In the genomic region with DNA sequence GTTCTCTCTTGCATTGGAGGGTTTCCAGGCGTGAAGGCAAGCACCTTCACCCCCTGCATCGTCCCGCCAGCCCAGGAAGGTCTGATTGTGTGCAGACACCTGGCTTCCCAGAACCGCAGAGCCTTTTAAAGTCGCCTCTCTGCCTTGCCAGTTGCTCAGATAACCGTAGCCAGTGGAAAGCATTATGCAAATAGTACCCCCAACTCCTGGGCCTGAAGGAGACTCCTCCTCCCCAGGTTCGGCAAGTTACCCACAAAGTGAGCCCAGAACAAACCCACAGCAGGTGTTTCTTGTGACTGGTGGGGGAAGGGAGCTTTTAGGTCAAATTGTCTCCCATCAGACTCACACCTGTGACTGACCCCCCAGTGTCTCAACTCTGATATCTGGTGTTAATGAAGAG, we compare ENCODE assay signal across 14 mouse cellular contexts. TPM values are rescaled to one million over a fixed set of nuclear protein-coding genes. Genes with fewer than 3 reads are reported as not detected.
A peak's percentile ranks its signal among the peaks of the same experiment; 100 is the strongest.
DNase-seq lines count a peak whose midpoint lies in the region; ATAC-seq and TF ChIP-seq lines count a peak whose summit lies in the region.
"Had no signal": no experiment of that assay in that cellular context is flagged by ENCODE, and none has a peak within 500 bp of the region (broad histone marks: within the 10 kb centered on the region; RNA-seq: fewer than 3 reads in every experiment).

No protein-coding gene starts in this region.

- TF ChIP-seq POLR2A in thymus, adult 2 months (IDR thresholded peaks at IDR 0.05; ENCODE audit: control insufficient read depth, extremely low read depth, insufficient read depth, low read length, poor library complexity): no peak

- H3K36me3 ChIP-seq in intestine, embryonic 14.5 days (ENCODE audit: control insufficient read depth, insufficient read depth, low read length): no peaks in the 10 kb centered on the region
- H3K36me3 ChIP-seq in intestine, embryonic 16.5 days (ENCODE audit: control insufficient read depth, insufficient read depth, low read length): no peaks in the 10 kb centered on the region
- no peaks in the 10 kb centered on the region for H3K36me3 ChIP-seq in thymus, adult 2 months (ENCODE audit: control insufficient read depth, insufficient read depth, low read length)
- H3K36me3 ChIP-seq in stomach, embryonic 14.5 days (ENCODE audit: control insufficient read depth, insufficient read depth, low read length): no peaks in the 10 kb centered on the region
- H3K36me3 ChIP-seq in liver, embryonic 12.5 days: no peaks in the 10 kb centered on the region
- H3K36me3 ChIP-seq: heart, embryonic 12.5 days; liver, embryonic 13.5 days had no signal

- no peak for TF ChIP-seq CTCF in thymus, adult 2 months (IDR thresholded peaks at IDR 0.05; ENCODE audit: borderline replicate concordance, control insufficient read depth, extremely low read depth, insufficient read depth, low read length, poor library complexity)

- 25% methylated on average over 7 of the region's 7 CpGs for WGBS in intestine, embryonic 14.5 days
- WGBS in intestine, embryonic 16.5 days: 29% methylated on average over 7 of the region's 7 CpGs
- WGBS in thymus, adult 2 months: 5% methylated on average over 7 of the region's 7 CpGs
- 21% methylated on average over 7 of the region's 7 CpGs for WGBS in stomach, embryonic 14.5 days
- 34% methylated on average over 7 of the region's 7 CpGs for whole genome bisulfite sequencing in liver, embryonic 12.5 days (ENCODE audit: insufficient replicate concordance)

- no peaks in the 10 kb centered on the region for H3K9me3 ChIP-seq in intestine, embryonic 14.5 days (ENCODE audit: control insufficient read depth, low read length)
- H3K9me3 ChIP-seq in intestine, embryonic 16.5 days (ENCODE audit: control insufficient read depth, low read length): no peaks in the 10 kb centered on the region
- no peaks in the 10 kb centered on the region for H3K9me3 ChIP-seq in stomach, embryonic 14.5 days (ENCODE audit: control insufficient read depth, low read depth, low read length)
- no peaks in the 10 kb centered on the region for H3K9me3 ChIP-seq in liver, embryonic 12.5 days (replicated peaks)
- H3K9me3 ChIP-seq: heart, embryonic 12.5 days; liver, embryonic 13.5 days had no signal

- H3K4me1 ChIP-seq in intestine, embryonic 14.5 days (replicated peaks; ENCODE audit: control insufficient read depth, insufficient read depth, low read length): peaks cover 30% of the 10 kb centered on the region
- peaks cover 6% of the 10 kb centered on the region; the same call in 1 of the 2 replicates for H3K4me1 ChIP-seq in intestine, embryonic 16.5 days (ENCODE audit: control insufficient read depth, insufficient read depth, low read length)
- H3K4me1 ChIP-seq in thymus, adult 2 months (replicated peaks; ENCODE audit: control insufficient read depth, insufficient read depth, low read length): peaks cover 37% of the 10 kb centered on the region
- H3K4me1 ChIP-seq in stomach, embryonic 14.5 days (ENCODE audit: control insufficient read depth, insufficient read depth, low read length): peaks cover 22% of the 10 kb centered on the region
- peaks cover 9% of the 10 kb centered on the region for H3K4me1 ChIP-seq in liver, embryonic 12.5 days

- no peak overlapping the region for H3K9ac ChIP-seq in intestine, embryonic 14.5 days (ENCODE audit: low read length)
- no peak overlapping the region for H3K9ac ChIP-seq in intestine, embryonic 16.5 days (ENCODE audit: low read depth, low read length)
- no peak overlapping the region for H3K9ac ChIP-seq in stomach, embryonic 14.5 days (replicated peaks; ENCODE audit: low read depth, low read length)
- no peak overlapping the region for H3K9ac ChIP-seq in liver, embryonic 12.5 days
- H3K9ac ChIP-seq: heart, embryonic 12.5 days; liver, embryonic 13.5 days had no signal

- no peak for ATAC-seq in intestine, embryonic 14.5 days (replicated peaks; ENCODE audit: low FRiP score, low TSS enrichment, low read depth)
- no peak for ATAC-seq in intestine, embryonic 16.5 days
- ATAC-seq in stomach, embryonic 14.5 days (ENCODE audit: insufficient number of reproducible peaks, insufficient read depth, low FRiP score, low read depth): no peak
- no peak for ATAC-seq in liver, embryonic 12.5 days
- ATAC-seq: activated CD4-positive, CD25-positive, alpha-beta regulatory T cell, adult 4 months had no signal

- H3K4me2 ChIP-seq in intestine, embryonic 14.5 days (ENCODE audit: low read length): no peak overlapping the region
- H3K4me2 ChIP-seq in intestine, embryonic 16.5 days (ENCODE audit: low read depth, low read length): no peak overlapping the region
- H3K4me2 ChIP-seq in stomach, embryonic 14.5 days (replicated peaks; ENCODE audit: low read depth, low read length): no peak overlapping the region
- H3K4me2 ChIP-seq in liver, embryonic 12.5 days: no peak overlapping the region
- H3K4me2 ChIP-seq: heart, embryonic 12.5 days; liver, embryonic 13.5 days had no signal

- peak overlapping the region; percentile 78 for H3K27ac ChIP-seq in intestine, embryonic 14.5 days (ENCODE audit: low read depth)
- no peak overlapping the region for H3K27ac ChIP-seq in intestine, embryonic 16.5 days (ENCODE audit: low read length)
- no peak overlapping the region for H3K27ac ChIP-seq in thymus, adult 2 months (ENCODE audit: control insufficient read depth, insufficient read depth, low read length)
- peak overlapping the region; percentile 87 for H3K27ac ChIP-seq in stomach, embryonic 14.5 days (ENCODE audit: low read length)
- H3K27ac ChIP-seq in liver, embryonic 12.5 days: no peak overlapping the region
- H3K27ac ChIP-seq: liver, embryonic 13.5 days had no signal

- no peak for DNase-seq in intestine, embryonic 14.5 days (ENCODE audit: low spot score)
- DNase-seq in thymus, adult 2 months: peak; percentile 23
- DNase-seq in thymus, postnatal 10 days (ENCODE audit: low spot score in 2 of 2): no peak
- no peak for DNase-seq in adrenal gland, adult 2 months
- DNase-seq in left cerebral cortex, adult 8-10 months (ENCODE audit: low spot score in 2 of 2): no peak
- DNase-seq: kidney, adult 18-20 months; liver, embryonic 13.5 days; spleen, adult 18-20 months had no signal

- H3K4me3 ChIP-seq in intestine, embryonic 14.5 days (ENCODE audit: low read depth, low read length): no peak overlapping the region
- H3K4me3 ChIP-seq in intestine, embryonic 16.5 days (ENCODE audit: low read length): no peak overlapping the region
- H3K4me3 ChIP-seq in thymus, adult 2 months (ENCODE audit: control insufficient read depth, insufficient read depth, low read length): no peak overlapping the region
- H3K4me3 ChIP-seq in stomach, embryonic 14.5 days (ENCODE audit: low read depth, low read length): no peak overlapping the region
- no peak overlapping the region for H3K4me3 ChIP-seq in liver, embryonic 12.5 days
- H3K4me3 ChIP-seq: heart, embryonic 12.5 days; liver, embryonic 13.5 days had no signal

- H3K27me3 ChIP-seq in intestine, embryonic 14.5 days (replicated peaks; ENCODE audit: control insufficient read depth, insufficient read depth, low read length): no peaks in the 10 kb centered on the region
- H3K27me3 ChIP-seq in intestine, embryonic 16.5 days (replicated peaks; ENCODE audit: control insufficient read depth, insufficient read depth, low read length): no peaks in the 10 kb centered on the region
- no peaks in the 10 kb centered on the region for H3K27me3 ChIP-seq in thymus, adult 2 months (ENCODE audit: control insufficient read depth, insufficient read depth, low read length)
- no peaks in the 10 kb centered on the region for H3K27me3 ChIP-seq in stomach, embryonic 14.5 days (ENCODE audit: control insufficient read depth, insufficient read depth, low read length)
- H3K27me3 ChIP-seq in liver, embryonic 12.5 days (replicated peaks): peaks cover 15% of the 10 kb centered on the region; the same call in 1 of the 2 replicates

RNA-seq across cellular contexts. Expression of a gene that starts 11.4 kb away (rescaled TPM):
- polyA plus RNA-seq in intestine, embryonic 14.5 days (2014; fragmentation: Nextera tagmentation; extraction: Ambion mirVana): 31.9 and 35.5 TPM in 2 replicates
- 24.3 and 24.4 TPM in 2 replicates for polyA plus RNA-seq in intestine, embryonic 16.5 days (2015; fragmentation: Nextera tagmentation; extraction: Ambion mirVana)
- polyA plus RNA-seq in thymus, adult 2 months (2012; rRNA removed): 11.0 and 11.2 TPM in 2 replicates
- polyA plus RNA-seq in stomach, embryonic 14.5 days (2014; fragmentation: Nextera tagmentation; extraction: Ambion mirVana): 48.6 and 52.3 TPM in 2 replicates
- total RNA-seq in adrenal gland, adult 2 months (2021): 10 to 100 TPM; 20.4 to 26.6 TPM
- polyA plus RNA-seq in adrenal gland, adult 2 months (2012; rRNA removed): 14.8 and 15.7 TPM in 2 replicates
- polyA plus RNA-seq in liver, embryonic 12.5 days (2016; fragmentation: Nextera tagmentation; extraction: Ambion mirVana): 6.6 and 6.7 TPM in 2 replicates
- 1 to 10 TPM; 2.0 to 3.4 (median 2.7) TPM for total RNA-seq in left cerebral cortex, adult 8-10 months (2022)

RNA-seq across cellular contexts. Expression of a gene that starts 14.6 kb away (rescaled TPM):
- 151 and 155 TPM in 2 replicates for polyA plus RNA-seq in intestine, embryonic 14.5 days (2014; fragmentation: Nextera tagmentation; extraction: Ambion mirVana)
- polyA plus RNA-seq in intestine, embryonic 16.5 days (2015; fragmentation: Nextera tagmentation; extraction: Ambion mirVana): 165 and 181 TPM in 2 replicates
- 125 and 140 TPM in 2 replicates for polyA plus RNA-seq in thymus, adult 2 months (2012; rRNA removed)
- 136 and 150 TPM in 2 replicates for polyA plus RNA-seq in stomach, embryonic 14.5 days (2014; fragmentation: Nextera tagmentation; extraction: Ambion mirVana)
- 100 to 1,000 TPM; 120 to 130 TPM for total RNA-seq in adrenal gland, adult 2 months (2021)
- 245 and 270 TPM in 2 replicates for polyA plus RNA-seq in adrenal gland, adult 2 months (2012; rRNA removed)
- polyA plus RNA-seq in liver, embryonic 12.5 days (2016; fragmentation: Nextera tagmentation; extraction: Ambion mirVana): 89.3 and 91.4 TPM in 2 replicates
- total RNA-seq in left cerebral cortex, adult 8-10 months (2022): 10 to 100 TPM; 55.3 to 68.0 (median 56.9) TPM

RNA-seq across cellular contexts. Expression of a gene that starts 27.8 kb away (rescaled TPM):
- polyA plus RNA-seq in intestine, embryonic 14.5 days (2014; fragmentation: Nextera tagmentation; extraction: Ambion mirVana): 11.4 and 11.8 TPM in 2 replicates
- polyA plus RNA-seq in intestine, embryonic 16.5 days (2015; fragmentation: Nextera tagmentation; extraction: Ambion mirVana): 12.7 and 13.7 TPM in 2 replicates
- 78.1 and 90.8 TPM in 2 replicates for polyA plus RNA-seq in thymus, adult 2 months (2012; rRNA removed)
- 10.6 and 12.5 TPM in 2 replicates for polyA plus RNA-seq in stomach, embryonic 14.5 days (2014; fragmentation: Nextera tagmentation; extraction: Ambion mirVana)
- total RNA-seq in adrenal gland, adult 2 months (2021): 10 to 100 TPM; 10.8 to 19.1 TPM
- 7.5 and 8.3 TPM in 2 replicates for polyA plus RNA-seq in adrenal gland, adult 2 months (2012; rRNA removed)
- 9.9 TPM in 2 replicates for polyA plus RNA-seq in liver, embryonic 12.5 days (2016; fragmentation: Nextera tagmentation; extraction: Ambion mirVana)
- 1 to 10 TPM; 2.2 to 4.8 (median 4.1) TPM for total RNA-seq in left cerebral cortex, adult 8-10 months (2022)

RNA-seq across cellular contexts. Expression of a gene that starts 28.3 kb away (rescaled TPM):
- polyA plus RNA-seq in intestine, embryonic 14.5 days (2014; fragmentation: Nextera tagmentation; extraction: Ambion mirVana): 65.4 and 69.9 TPM in 2 replicates
- 56.3 and 56.9 TPM in 2 replicates for polyA plus RNA-seq in intestine, embryonic 16.5 days (2015; fragmentation: Nextera tagmentation; extraction: Ambion mirVana)
- polyA plus RNA-seq in thymus, adult 2 months (2012; rRNA removed): 142 and 194 TPM in 2 replicates
- 64.7 and 69.6 TPM in 2 replicates for polyA plus RNA-seq in stomach, embryonic 14.5 days (2014; fragmentation: Nextera tagmentation; extraction: Ambion mirVana)
- 10 to 100 TPM; 43.0 to 44.0 TPM for total RNA-seq in adrenal gland, adult 2 months (2021)
- 29.6 and 29.8 TPM in 2 replicates for polyA plus RNA-seq in adrenal gland, adult 2 months (2012; rRNA removed)
- polyA plus RNA-seq in liver, embryonic 12.5 days (2016; fragmentation: Nextera tagmentation; extraction: Ambion mirVana): 97.3 and 101 TPM in 2 replicates
- 10 to 100 TPM; 39.7 to 41.3 (median 40.5) TPM for total RNA-seq in left cerebral cortex, adult 8-10 months (2022)

RNA-seq across cellular contexts. Expression of a gene that starts 41.2 kb away (rescaled TPM):
- 0.96 TPM in 1 of 2 replicates, not detected in the other for polyA plus RNA-seq in intestine, embryonic 14.5 days (2014; fragmentation: Nextera tagmentation; extraction: Ambion mirVana)
- 1.8 and 5.4 TPM in 2 replicates for polyA plus RNA-seq in intestine, embryonic 16.5 days (2015; fragmentation: Nextera tagmentation; extraction: Ambion mirVana)
- 0.26 and 0.71 TPM in 2 replicates for polyA plus RNA-seq in thymus, adult 2 months (2012; rRNA removed)
- 0.84 and 1.0 TPM in 2 replicates for polyA plus RNA-seq in stomach, embryonic 14.5 days (2014; fragmentation: Nextera tagmentation; extraction: Ambion mirVana)
- 1 to 10 TPM; 1.1 to 5.1 TPM for total RNA-seq in adrenal gland, adult 2 months (2021)
- 1.9 and 2.7 TPM in 2 replicates for polyA plus RNA-seq in adrenal gland, adult 2 months (2012; rRNA removed)
- polyA plus RNA-seq in liver, embryonic 12.5 days (2016; fragmentation: Nextera tagmentation; extraction: Ambion mirVana): 231 and 238 TPM in 2 replicates
- total RNA-seq in left cerebral cortex, adult 8-10 months (2022): 1 to 10 TPM; 1.5 to 2.3 (median 1.8) TPM
- total RNA-seq: gastrocnemius, postnatal 4 days had no signal

Comparison
In these comparisons a context has a peak if more than half of its experiments do, and no peak if none do; other contexts are left out.
1. H3K27ac ChIP-seq: peak in intestine, embryonic 14.5 days (single experiment) and stomach, embryonic 14.5 days (single experiment); none in intestine, embryonic 16.5 days (single experiment), thymus, adult 2 months (single experiment) and liver, embryonic 12.5 days (single experiment).